Mouse (Mus musculus): ENCODE measurements around the gene Nanp. TPM values are rescaled to one million over a fixed set of nuclear protein-coding genes. Genes with fewer than 3 reads are reported as not detected.

The Nanp gene
- polyA plus RNA-seq, 1 experiment = 1.4 TPM

DNA sequence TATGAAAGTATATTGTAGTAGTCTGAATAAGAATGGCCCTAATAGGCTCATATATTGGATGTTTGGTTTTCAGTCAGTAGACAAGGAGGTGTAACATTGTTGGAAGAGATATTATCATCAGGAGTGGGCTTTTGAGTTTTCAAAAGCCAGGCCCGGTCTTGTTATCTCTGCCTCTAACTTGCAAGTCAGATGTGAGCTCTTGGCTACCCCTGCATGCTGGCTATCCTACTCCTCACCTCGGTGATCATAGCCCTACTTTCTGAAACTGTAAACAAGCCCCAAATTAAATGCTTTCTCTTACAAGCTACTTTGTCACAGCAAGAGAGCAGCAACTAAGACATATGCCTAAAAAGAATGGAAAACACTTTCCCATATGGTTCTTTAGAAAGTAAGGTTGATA, 2.5 kb downstream of the Nanp start:
- H3K4me1 ChIP-seq (ENCODE audit: control insufficient read depth, insufficient read depth, low read length) = peaks cover 10% of the 10 kb centered on the region
- TF ChIP-seq POLR2A (IDR thresholded peaks at IDR 0.05; ENCODE audit: control insufficient read depth, low read depth, low read length) (no peak), CTCF (IDR thresholded peaks at IDR 0.05; ENCODE audit: control insufficient read depth, insufficient read depth, insufficient replicate concordance, low read depth, low read length) (no peak)
- no peaks in the 10 kb centered on the region for H3K36me3 ChIP-seq (ENCODE audit: control insufficient read depth, insufficient read depth, low read length)
- no peak overlapping the region for H3K27ac ChIP-seq (ENCODE audit: control insufficient read depth, insufficient read depth, low read depth, low read length)
- H3K4me3 ChIP-seq (ENCODE audit: control insufficient read depth, low read depth, low read length) = no peak overlapping the region
- H3K27me3 ChIP-seq (ENCODE audit: control insufficient read depth, insufficient read depth, low read length) = no peaks in the 10 kb centered on the region

DNA sequence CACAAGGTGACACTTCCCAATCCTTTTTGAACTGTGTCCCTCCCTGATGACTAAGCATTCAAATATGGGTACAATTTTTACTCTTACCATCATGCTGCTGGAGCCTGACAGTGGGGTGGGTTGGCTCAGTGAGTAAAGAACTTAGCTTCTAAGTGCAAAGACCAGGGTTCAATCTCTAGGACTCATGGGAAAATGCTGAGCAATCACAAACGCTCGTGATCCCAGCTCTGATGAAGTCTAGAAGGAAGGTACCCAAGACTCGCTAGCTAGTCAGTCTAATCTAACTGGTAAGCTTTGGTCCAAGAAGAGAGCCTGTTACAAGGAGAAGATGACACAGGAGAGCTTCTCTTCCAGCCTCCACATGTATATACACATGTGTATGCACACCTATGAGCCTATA, 4.8 kb downstream of the Nanp start:
- H3K27me3 ChIP-seq (ENCODE audit: control insufficient read depth, insufficient read depth, low read length) = no peaks in the 10 kb centered on the region
- H3K27ac ChIP-seq (ENCODE audit: control insufficient read depth, insufficient read depth, low read depth, low read length) = no peak overlapping the region
- H3K4me1 ChIP-seq (ENCODE audit: control insufficient read depth, insufficient read depth, low read length) = peaks cover 6% of the 10 kb centered on the region
- H3K36me3 ChIP-seq (ENCODE audit: control insufficient read depth, insufficient read depth, low read length) = no peaks in the 10 kb centered on the region
- H3K4me3 ChIP-seq (ENCODE audit: control insufficient read depth, low read depth, low read length) = no peak overlapping the region
- TF ChIP-seq POLR2A (IDR thresholded peaks at IDR 0.05; ENCODE audit: control insufficient read depth, low read depth, low read length) (no peak), CTCF (IDR thresholded peaks at IDR 0.05; ENCODE audit: control insufficient read depth, insufficient read depth, insufficient replicate concordance, low read depth, low read length) (no peak)

DNA sequence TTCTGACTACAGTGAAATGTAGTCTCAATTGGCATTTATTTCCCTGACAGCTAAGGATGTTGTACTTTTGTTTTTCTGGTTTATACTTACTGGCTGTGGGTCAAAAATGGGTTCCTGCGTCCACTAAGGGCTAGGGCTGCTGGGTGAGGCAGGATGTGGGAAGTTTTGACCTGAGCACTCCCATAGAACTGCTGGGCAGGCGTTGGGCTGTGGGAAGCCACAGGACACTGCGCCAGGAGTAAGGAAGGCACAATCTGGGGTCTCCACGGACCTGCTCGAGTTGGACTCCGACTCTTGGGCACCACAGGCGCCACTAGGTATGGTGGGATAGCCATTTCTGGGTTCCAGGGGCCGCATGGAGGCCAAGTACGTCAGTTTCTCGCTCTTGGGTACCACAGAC, 18.0 kb downstream of the Nanp start:
- no peaks in the 10 kb centered on the region for H3K36me3 ChIP-seq (ENCODE audit: control insufficient read depth, insufficient read depth, low read length)
- no peak overlapping the region for H3K4me3 ChIP-seq (ENCODE audit: control insufficient read depth, low read depth, low read length)
- H3K27me3 ChIP-seq (ENCODE audit: control insufficient read depth, insufficient read depth, low read length) = no peaks in the 10 kb centered on the region
- H3K4me1 ChIP-seq (ENCODE audit: control insufficient read depth, insufficient read depth, low read length) = no peaks in the 10 kb centered on the region
- TF ChIP-seq POLR2A (IDR thresholded peaks at IDR 0.05; ENCODE audit: control insufficient read depth, low read depth, low read length) (no peak), CTCF (IDR thresholded peaks at IDR 0.05; ENCODE audit: control insufficient read depth, insufficient read depth, insufficient replicate concordance, low read depth, low read length) (no peak)
- no peak overlapping the region for H3K27ac ChIP-seq (ENCODE audit: control insufficient read depth, insufficient read depth, low read depth, low read length)

DNA sequence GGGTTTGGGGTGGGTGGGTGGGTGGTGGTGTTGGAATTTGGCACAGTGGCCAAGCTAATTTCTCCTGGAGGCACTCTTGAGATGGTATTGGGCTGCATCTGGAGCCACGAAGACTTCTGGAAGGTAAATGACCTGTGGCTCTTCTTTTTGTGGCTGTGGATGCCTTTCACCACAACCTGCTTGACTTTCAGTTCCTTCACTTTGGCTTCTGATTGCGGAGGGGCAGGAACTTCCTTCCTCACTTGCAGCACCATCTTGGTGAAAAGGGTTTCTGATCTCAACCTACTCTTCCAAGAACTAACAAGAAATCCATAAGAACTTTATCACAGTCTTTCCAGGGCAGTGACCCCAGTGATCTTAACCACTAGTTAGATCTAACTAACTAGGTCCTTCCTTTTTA, 23.9 kb downstream of the Nanp start:
- H3K4me1 ChIP-seq (ENCODE audit: control insufficient read depth, insufficient read depth, low read length) = no peaks in the 10 kb centered on the region
- no peaks in the 10 kb centered on the region for H3K27me3 ChIP-seq (ENCODE audit: control insufficient read depth, insufficient read depth, low read length)
- no peak for TF ChIP-seq POLR2A (IDR thresholded peaks at IDR 0.05; ENCODE audit: control insufficient read depth, low read depth, low read length)
- no peak for TF ChIP-seq CTCF (IDR thresholded peaks at IDR 0.05; ENCODE audit: control insufficient read depth, insufficient read depth, insufficient replicate concordance, low read depth, low read length)
- H3K27ac ChIP-seq (ENCODE audit: control insufficient read depth, insufficient read depth, low read depth, low read length) = no peak overlapping the region
- H3K36me3 ChIP-seq (ENCODE audit: control insufficient read depth, insufficient read depth, low read length) = no peaks in the 10 kb centered on the region
- no peak overlapping the region for H3K4me3 ChIP-seq (ENCODE audit: control insufficient read depth, low read depth, low read length)

DNA sequence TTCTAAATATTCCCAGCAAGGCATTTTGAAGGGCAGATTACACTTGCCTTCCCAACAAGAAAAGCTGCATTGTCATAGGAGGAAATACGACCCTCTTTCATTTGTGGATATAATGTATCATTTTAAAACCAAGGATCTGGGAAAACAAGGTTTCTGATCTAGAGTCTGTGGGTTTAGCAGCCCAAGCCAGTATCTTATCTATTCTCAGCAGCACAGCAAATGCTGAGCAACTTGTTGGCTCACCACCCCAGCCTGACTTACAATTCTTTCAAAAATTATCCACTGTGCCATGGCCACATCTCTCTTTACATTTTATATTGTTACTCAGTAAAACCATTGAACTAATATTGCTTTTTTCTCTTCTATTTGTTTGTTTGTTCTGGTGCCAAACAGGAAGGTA, 27.9 kb downstream of the Nanp start:
- Histone ChIP-seq H3K27me3 (ENCODE audit: control insufficient read depth, insufficient read depth, low read length) (no peaks in the 10 kb centered on the region), H3K36me3 (ENCODE audit: control insufficient read depth, insufficient read depth, low read length) (no peaks in the 10 kb centered on the region), H3K4me1 (ENCODE audit: control insufficient read depth, insufficient read depth, low read length) (peaks cover 5% of the 10 kb centered on the region), H3K27ac (ENCODE audit: control insufficient read depth, insufficient read depth, low read depth, low read length) (no peak overlapping the region), H3K4me3 (ENCODE audit: control insufficient read depth, low read depth, low read length) (no peak overlapping the region)
- TF ChIP-seq POLR2A (IDR thresholded peaks at IDR 0.05; ENCODE audit: control insufficient read depth, low read depth, low read length) = no peak
- TF ChIP-seq CTCF (IDR thresholded peaks at IDR 0.05; ENCODE audit: control insufficient read depth, insufficient read depth, insufficient replicate concordance, low read depth, low read length) = no peak

DNA sequence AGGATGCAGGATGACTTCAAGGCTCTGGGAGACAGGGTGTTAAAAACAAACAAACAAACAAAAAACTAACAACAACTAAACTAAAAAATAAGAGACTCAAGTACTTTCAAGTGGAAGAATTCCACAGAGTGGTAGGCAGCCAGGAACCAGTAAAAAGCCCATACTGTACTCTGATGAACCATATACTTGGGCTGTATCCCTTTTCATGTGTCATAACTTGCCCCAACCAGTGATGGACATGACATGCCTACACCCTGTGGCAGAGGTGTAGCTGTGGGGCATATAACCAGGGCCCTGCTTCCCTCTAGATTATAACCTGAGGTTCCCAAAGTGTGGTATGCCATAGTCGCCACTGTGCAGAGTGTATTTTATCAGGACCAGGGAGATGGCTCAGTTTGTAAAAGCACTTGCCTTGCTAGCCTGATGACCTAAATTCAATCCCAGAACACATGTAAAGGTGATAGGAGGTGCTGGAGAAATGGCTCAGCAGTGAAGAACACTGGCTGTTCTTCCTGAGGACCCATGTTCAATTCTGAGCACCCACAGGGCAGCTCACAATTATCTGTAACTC, 29.6 kb downstream of the Nanp start:
- no peak overlapping the region for H3K4me3 ChIP-seq (ENCODE audit: control insufficient read depth, low read depth, low read length)
- H3K27ac ChIP-seq (ENCODE audit: control insufficient read depth, insufficient read depth, low read depth, low read length) = no peak overlapping the region
- H3K36me3 ChIP-seq (ENCODE audit: control insufficient read depth, insufficient read depth, low read length) = no peaks in the 10 kb centered on the region
- H3K27me3 ChIP-seq (ENCODE audit: control insufficient read depth, insufficient read depth, low read length) = no peaks in the 10 kb centered on the region
- TF ChIP-seq POLR2A (IDR thresholded peaks at IDR 0.05; ENCODE audit: control insufficient read depth, low read depth, low read length) (no peak), CTCF (IDR thresholded peaks at IDR 0.05; ENCODE audit: control insufficient read depth, insufficient read depth, insufficient replicate concordance, low read depth, low read length) (no peak)
- H3K4me1 ChIP-seq (ENCODE audit: control insufficient read depth, insufficient read depth, low read length) = peaks cover 7% of the 10 kb centered on the region

DNA sequence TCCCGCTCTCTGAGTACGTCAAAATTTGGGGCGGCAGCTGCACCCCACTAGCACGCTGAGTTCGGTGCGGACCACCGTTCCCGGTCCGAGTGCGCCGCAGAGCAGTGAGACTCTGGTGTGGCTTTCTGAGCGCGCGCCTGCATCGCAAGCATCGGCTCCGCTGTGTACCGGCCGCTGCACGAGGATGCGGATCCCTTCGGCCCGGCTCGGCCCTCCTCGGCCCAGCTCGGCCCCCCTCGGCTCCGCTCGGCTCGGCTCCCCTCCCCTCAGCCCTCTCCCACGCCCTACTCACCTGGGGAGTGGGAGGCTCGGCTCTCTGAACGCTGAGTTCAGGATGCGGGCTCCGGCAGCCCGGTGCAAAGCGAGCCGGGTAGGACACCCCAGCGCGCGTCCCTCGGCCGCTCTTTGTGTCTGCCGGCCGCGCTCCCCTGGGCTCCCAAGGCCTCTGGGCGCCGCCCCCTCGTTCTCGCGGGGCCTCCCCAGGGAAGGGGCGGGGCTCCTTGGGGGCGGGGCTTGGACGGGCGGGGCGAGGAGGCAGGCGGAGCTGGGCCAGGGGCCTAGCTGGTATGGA, 30.2 kb downstream of the Nanp start:
- peak; percentile 80 for TF ChIP-seq POLR2A (IDR thresholded peaks at IDR 0.05; ENCODE audit: control insufficient read depth, low read depth, low read length)
- no peak for TF ChIP-seq CTCF (IDR thresholded peaks at IDR 0.05; ENCODE audit: control insufficient read depth, insufficient read depth, insufficient replicate concordance, low read depth, low read length)
- peak overlapping the region; percentile 93 for H3K4me3 ChIP-seq (ENCODE audit: control insufficient read depth, low read depth, low read length)
- H3K36me3 ChIP-seq (ENCODE audit: control insufficient read depth, insufficient read depth, low read length) = no peaks in the 10 kb centered on the region
- H3K4me1 ChIP-seq (ENCODE audit: control insufficient read depth, insufficient read depth, low read length) = peaks cover 7% of the 10 kb centered on the region
- H3K27me3 ChIP-seq (ENCODE audit: control insufficient read depth, insufficient read depth, low read length) = no peaks in the 10 kb centered on the region
- H3K27ac ChIP-seq (ENCODE audit: control insufficient read depth, insufficient read depth, low read depth, low read length) = peak overlapping the region; percentile 82
